In the genomic region with DNA sequence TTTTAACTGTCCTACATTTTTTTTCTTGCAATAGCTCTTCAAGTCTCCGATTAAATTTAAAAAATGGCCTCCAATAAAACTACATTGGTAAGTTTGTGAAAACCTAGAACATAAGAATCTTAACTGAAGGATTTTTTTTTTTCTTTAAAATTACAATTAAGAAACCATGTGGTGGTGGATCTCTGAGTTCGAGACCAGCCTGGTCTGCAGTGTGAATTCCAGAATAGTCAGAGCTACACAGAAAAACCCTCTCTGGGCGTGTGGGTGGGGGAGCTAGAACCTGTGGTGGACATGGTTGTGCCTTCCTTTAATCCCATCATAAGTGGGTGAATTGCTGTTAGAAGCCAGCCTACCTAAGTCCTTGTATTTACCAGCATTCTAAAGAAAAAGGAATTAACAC, we compare ENCODE assay signal across 8 mouse cellular contexts. TPM values are rescaled to one million over a fixed set of nuclear protein-coding genes. Genes with fewer than 3 reads are reported as not detected.
A peak's percentile ranks its signal among the peaks of the same experiment; 100 is the strongest.
DNase-seq lines count a peak whose midpoint lies in the region; ATAC-seq and TF ChIP-seq lines count a peak whose summit lies in the region.

No protein-coding gene starts in this region.

- H3K4me2 ChIP-seq in limb, embryonic 14.5 days (replicated peaks; ENCODE audit: low read depth, low read length, severe bottlenecking), result peak overlapping the region; percentile 66

- H3K27me3 ChIP-seq in limb, embryonic 14.5 days (ENCODE audit: control insufficient read depth, insufficient read depth, low read length), result no peaks in the 10 kb centered on the region

- peak overlapping the region; percentile 99 for H3K4me3 ChIP-seq in limb, embryonic 14.5 days (replicated peaks; ENCODE audit: low read length)

- 9% methylated on average over 3 of the region's 3 CpGs for WGBS in limb, embryonic 14.5 days

- no peaks in the 10 kb centered on the region for H3K9me3 ChIP-seq in limb, embryonic 14.5 days (ENCODE audit: control insufficient read depth, low read length)

- intact Hi-C loops in gastrocnemius, postnatal 14 days (cut with DNase I; ENCODE audit: low total_unique reads), result no loop called here

- TF ChIP-seq POLR2A in limb, embryonic 14.5 days (IDR thresholded peaks at IDR 0.05; ENCODE audit: borderline replicate concordance, extremely low read depth, insufficient read depth, insufficient read length), result no peak

- peak; percentile 43 for DNase-seq in cerebellum, adult 9-10 months
- DNase-seq in cerebellum, postnatal 14 days, result no peak
- peak; percentile 30 for DNase-seq in thymus, postnatal 14 days
- no peak for DNase-seq in thymus, postnatal 0 days (ENCODE audit: low spot score)
- DNase-seq in limb, embryonic 14.5 days (ENCODE audit: low spot score), result no peak
- no peak for DNase-seq in B cell, adult 2 months
- DNase-seq in gastrocnemius, postnatal 14 days, result no peak
- no peak for DNase-seq in adrenal gland, adult 2 months

- no peak for ATAC-seq in limb, embryonic 14.5 days (ENCODE audit: low FRiP score, low read depth)

- peaks cover 17% of the 10 kb centered on the region for H3K4me1 ChIP-seq in limb, embryonic 14.5 days (ENCODE audit: control insufficient read depth, insufficient read depth, low read length)

- H3K36me3 ChIP-seq in limb, embryonic 14.5 days (ENCODE audit: control insufficient read depth, insufficient read depth, low read length), result peaks cover 45% of the 10 kb centered on the region

- H3K9ac ChIP-seq in limb, embryonic 14.5 days (ENCODE audit: low read depth, low read length, severe bottlenecking), result peak overlapping the region; percentile 100

- H3K27ac ChIP-seq in limb, embryonic 14.5 days (replicated peaks; ENCODE audit: low read depth, low read length), result no peak overlapping the region; the same call in 1 of the 2 replicates

RNA-seq across cellular contexts. Expression of gene Cbx3, which starts 1.6 kb away (rescaled TPM):
- 674 and 686 TPM in 2 replicates for polyA plus RNA-seq in thymus, postnatal 0 days (2015; fragmentation: Nextera tagmentation; extraction: Ambion mirVana)
- polyA plus RNA-seq in limb, embryonic 14.5 days (2012; rRNA removed), result 93.6 and 120 TPM in 2 replicates
- 444 and 459 TPM in 2 replicates for polyA plus RNA-seq in limb, embryonic 14.5 days (2014; fragmentation: Nextera tagmentation; extraction: Ambion mirVana)
- total RNA-seq in gastrocnemius, postnatal 14 days (2021), result 10 to 100 TPM; 48.2 to 55.3 TPM
- total RNA-seq in adrenal gland, adult 2 months (2021), result 10 to 100 TPM; 58.8 to 97.3 TPM
- 5.3 and 5.9 TPM in 2 replicates for polyA plus RNA-seq in adrenal gland, adult 2 months (2012; rRNA removed)

RNA-seq across cellular contexts. Expression of gene Hnrnpa2b1, which starts 2.1 kb away (rescaled TPM):
- 1,688 and 1,855 TPM in 2 replicates for polyA plus RNA-seq in thymus, postnatal 0 days (2015; fragmentation: Nextera tagmentation; extraction: Ambion mirVana)
- 1,157 and 1,691 TPM in 2 replicates for polyA plus RNA-seq in limb, embryonic 14.5 days (2012; rRNA removed)
- polyA plus RNA-seq in limb, embryonic 14.5 days (2014; fragmentation: Nextera tagmentation; extraction: Ambion mirVana), result 1,002 and 1,100 TPM in 2 replicates
- total RNA-seq in gastrocnemius, postnatal 14 days (2021), result 100 to 1,000 TPM; 255 to 265 TPM
- 100 to 1,000 TPM; 435 to 575 TPM for total RNA-seq in adrenal gland, adult 2 months (2021)
- polyA plus RNA-seq in adrenal gland, adult 2 months (2012; rRNA removed), result 35.2 and 41.0 TPM in 2 replicates

RNA-seq across cellular contexts. Expression of gene Nfe2l3, which starts 39.3 kb away (rescaled TPM):
- polyA plus RNA-seq in thymus, postnatal 0 days (2015; fragmentation: Nextera tagmentation; extraction: Ambion mirVana), result 15.0 and 15.6 TPM in 2 replicates
- polyA plus RNA-seq in limb, embryonic 14.5 days (2012; rRNA removed), result 2.4 TPM in 2 replicates
- polyA plus RNA-seq in limb, embryonic 14.5 days (2014; fragmentation: Nextera tagmentation; extraction: Ambion mirVana), result 2.4 and 4.0 TPM in 2 replicates
- total RNA-seq in gastrocnemius, postnatal 14 days (2021), result under 1 TPM in 1 of 2 experiments, not detected in 1; 0.08 TPM
- total RNA-seq in adrenal gland, adult 2 months (2021), result under 1 TPM in 1 of 2 experiments, not detected in 1; 0.76 TPM
- 0.18 and 0.84 TPM in 2 replicates for polyA plus RNA-seq in adrenal gland, adult 2 months (2012; rRNA removed)

RNA-seq across cellular contexts. Expression of gene Snx10, which starts 51.9 kb away (rescaled TPM):
- polyA plus RNA-seq in thymus, postnatal 0 days (2015; fragmentation: Nextera tagmentation; extraction: Ambion mirVana), result 19.5 and 20.2 TPM in 2 replicates
- polyA plus RNA-seq in limb, embryonic 14.5 days (2012; rRNA removed), result 4.0 and 5.7 TPM in 2 replicates
- 11.2 and 13.8 TPM in 2 replicates for polyA plus RNA-seq in limb, embryonic 14.5 days (2014; fragmentation: Nextera tagmentation; extraction: Ambion mirVana)
- 1 to 10 TPM; 5.2 to 5.3 TPM for total RNA-seq in gastrocnemius, postnatal 14 days (2021)
- total RNA-seq in adrenal gland, adult 2 months (2021), result 10 to 100 TPM; 36.2 to 69.2 TPM
- polyA plus RNA-seq in adrenal gland, adult 2 months (2012; rRNA removed), result 0.81 and 0.95 TPM in 2 replicates

Comparison
In these comparisons a context has a peak if more than half of its experiments do, and no peak if none do; other contexts are left out.
1. DNase-seq: peak in cerebellum, adult 9-10 months (single experiment) and thymus, postnatal 14 days (single experiment); none in cerebellum, postnatal 14 days (0 of 2), thymus, postnatal 0 days (single experiment), limb, embryonic 14.5 days (single experiment), B cell, adult 2 months (0 of 2), gastrocnemius, postnatal 14 days (single experiment) and adrenal gland, adult 2 months (single experiment).
2. RNA of gene Cbx3, which starts 1.6 kb away (polyA plus RNA-seq): 674 to 686 TPM in thymus, postnatal 0 days and 93.6 to 459 TPM in limb, embryonic 14.5 days; 5.3 to 5.9 TPM in adrenal gland, adult 2 months; every median in the first group is over 10 times any median in the second.
3. RNA of gene Hnrnpa2b1, which starts 2.1 kb away (polyA plus RNA-seq): 1,002 to 1,691 TPM in limb, embryonic 14.5 days and 1,688 to 1,855 TPM in thymus, postnatal 0 days; 35.2 to 41.0 TPM in adrenal gland, adult 2 months; every median in the first group is over 10 times any median in the second.